Mouse (Mus musculus) lung, adult 18-20 months (tissue): ENCODE data around the gene Ncf2.

Experiments
- DNase-seq, 2 experiments: peaks; one replicate each; pipeline ENCODE4 v3.0.0; 2022; ENCODE audit warnings: mixed read lengths in 2 of 2

Gene Ncf2

DNA sequence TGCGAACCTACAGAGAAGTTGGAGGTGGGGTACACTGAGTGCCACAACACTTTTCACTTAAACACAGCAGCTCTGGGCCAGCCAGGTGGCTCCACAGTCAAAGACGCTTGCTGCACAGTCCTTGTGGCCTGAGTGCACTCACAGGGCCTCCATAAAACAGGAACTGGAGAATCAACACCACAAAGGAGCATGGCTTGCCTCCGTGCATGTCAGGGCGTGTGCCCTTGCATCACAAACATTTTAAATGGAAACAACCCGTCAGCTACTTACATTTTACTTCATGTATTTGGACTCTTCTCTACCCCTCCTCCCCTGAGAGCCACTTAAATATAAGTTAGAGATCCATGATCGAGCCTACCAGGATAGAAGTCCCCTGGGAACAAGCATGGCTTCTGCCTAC, 32.3 kb downstream of the Ncf2 start:
- DNase-seq: no peak

DNA sequence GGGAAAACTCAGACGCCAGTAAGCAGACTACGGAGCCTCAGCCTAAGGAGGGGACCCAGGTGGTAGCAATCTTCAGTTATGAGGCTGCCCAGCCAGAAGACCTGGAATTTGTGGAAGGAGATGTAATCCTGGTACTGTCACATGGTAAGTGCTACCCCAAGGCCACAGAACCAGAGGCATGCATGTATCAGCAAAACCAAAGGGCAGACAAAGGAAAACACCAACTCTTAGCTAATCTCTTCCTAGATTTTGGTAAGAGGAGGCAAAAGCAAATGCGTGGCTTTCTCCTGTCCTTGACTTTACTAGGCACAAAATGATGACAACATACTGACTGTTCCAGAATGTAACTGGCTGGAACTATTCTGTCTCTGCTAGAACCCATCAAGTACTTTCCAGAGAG, 35.1 kb downstream of the Ncf2 start:
- DNase-seq: no peak

DNA sequence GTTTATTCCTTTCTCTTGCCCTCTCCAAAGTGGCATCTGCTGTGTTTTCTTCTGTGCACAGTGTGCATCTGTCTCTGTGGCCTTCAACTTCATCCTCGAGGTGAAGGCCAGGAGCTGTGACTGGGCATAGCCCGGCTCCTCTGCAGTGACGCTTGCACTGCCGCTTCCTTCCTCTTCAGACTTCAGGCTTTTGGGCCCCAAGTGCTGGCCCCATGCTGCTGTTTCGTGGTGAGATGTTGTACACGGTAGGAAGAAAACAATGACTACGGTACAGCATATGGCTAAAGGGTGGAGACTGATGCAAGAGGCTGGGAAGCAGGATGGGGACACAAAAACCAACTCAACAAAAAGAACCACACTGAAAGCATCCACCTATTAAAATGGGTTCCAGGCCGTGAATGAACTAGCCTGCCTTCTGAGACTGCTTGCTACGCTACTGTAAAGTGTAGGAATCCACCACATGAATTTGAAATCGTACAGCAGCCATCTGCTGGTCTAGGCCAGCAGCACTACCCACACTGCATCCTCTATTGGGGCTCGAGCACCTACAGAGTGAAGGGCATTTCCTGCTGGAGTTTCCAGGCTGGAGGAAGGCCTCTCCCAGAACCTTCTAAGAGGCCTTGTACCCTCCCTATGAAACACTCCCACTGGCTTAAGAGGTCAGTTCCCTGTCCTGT, 38.2 kb downstream of the Ncf2 start:
- DNase-seq: no peak

DNA sequence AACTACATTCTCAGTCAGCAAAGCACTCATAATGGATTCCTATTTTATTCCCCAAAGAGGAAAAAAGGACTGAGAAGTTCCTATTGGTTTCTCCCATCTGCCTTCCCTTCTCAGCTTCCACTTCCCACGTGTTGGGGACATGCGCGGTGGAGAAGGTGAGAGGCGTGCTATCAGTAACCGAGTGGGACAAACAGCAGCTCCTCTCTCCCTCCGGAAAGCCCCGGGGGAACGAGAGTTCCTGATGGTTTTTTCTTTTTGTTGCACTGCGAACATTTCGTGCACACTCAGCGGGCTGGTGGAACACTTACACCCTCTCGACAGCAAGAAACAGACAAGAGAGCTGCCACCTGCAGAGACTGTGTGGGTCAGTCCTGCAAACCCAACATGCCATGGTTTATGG, 38.8 kb downstream of the Ncf2 start:
- DNase-seq: no peak

DNA sequence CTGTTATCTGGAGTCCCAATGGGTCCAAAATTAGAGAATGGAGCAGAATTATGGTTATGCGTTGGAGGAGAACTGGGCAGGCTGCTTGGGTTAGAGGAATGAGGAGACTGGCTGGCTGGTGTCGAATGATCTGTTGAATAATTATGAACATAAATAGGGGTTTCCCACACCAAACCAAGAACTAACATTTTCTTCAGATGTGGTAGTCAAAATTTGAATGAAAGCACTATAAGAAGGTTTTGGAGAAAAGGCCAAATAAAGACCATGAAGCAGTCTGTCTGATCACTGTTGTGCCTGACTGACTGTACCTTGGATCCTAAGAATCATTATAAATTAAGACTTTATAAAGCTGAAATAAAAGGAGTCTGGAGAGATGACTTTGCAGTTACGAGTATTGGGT, 40.3 kb downstream of the Ncf2 start:
- DNase-seq: no peak

DNA sequence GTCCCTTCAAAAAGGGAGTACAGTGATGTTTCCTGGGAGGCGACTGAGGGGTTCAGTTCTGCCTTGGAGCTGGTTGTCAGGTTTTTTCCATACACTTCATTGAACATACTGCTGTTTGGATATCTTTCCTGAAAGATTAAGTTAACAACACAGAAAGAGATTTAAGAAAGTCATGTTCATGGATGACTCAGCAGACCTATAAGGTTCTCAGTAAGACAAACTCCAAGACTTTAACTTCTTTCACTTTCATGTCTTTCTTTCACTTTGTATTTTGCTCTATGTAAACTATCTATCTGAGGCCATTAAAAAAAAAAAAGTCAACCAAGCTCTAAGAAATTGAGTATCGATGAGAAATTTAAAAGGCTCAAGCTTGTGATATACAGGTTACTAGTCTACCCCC, 41.1 kb downstream of the Ncf2 start:
- DNase-seq: no peak

DNA sequence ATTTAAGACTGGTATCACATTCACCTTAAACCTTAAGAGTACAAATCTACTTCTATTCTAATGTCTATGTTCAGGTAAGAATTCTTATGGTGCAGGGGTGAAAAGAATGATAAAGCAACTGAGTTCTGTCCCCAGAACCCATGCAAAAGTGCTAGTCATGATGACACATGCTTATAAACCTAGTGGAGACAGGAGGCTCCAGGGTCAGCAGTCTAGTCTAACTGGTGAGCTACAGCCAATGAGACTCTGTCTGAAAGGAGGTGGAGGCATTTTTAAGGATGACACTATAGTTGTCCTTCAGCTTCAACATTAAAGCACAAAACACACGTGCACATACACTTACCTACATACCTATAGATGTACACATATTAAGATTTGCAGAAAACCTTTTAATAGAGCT, 44.6 kb downstream of the Ncf2 start:
- no peak for DNase-seq

DNA sequence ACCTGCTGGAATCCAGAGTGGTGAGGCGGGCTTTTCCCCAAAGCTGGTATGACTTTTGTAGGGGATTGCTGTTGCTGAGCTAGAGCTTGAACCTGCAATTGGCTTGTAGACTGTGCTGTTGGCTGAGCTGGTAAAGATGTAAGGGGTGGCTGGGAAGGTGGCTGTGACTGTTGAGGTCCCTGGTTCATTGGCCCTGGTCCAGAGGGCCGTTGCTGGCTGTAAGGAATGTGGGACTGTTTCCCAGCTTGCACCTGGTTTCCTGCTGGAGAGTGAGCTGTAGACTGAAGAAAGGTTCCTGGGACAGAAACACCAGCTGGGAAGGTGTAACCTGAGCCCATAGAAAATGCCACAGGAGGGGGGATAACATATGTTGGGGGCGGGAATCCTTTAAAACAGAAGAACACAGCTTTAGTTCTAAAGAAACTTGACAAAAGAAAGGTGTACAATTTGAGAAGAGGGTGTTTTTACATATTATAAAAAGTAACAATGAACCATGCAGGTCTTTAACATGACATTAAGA, 45.3 kb downstream of the Ncf2 start:
- no peak for DNase-seq

DNA sequence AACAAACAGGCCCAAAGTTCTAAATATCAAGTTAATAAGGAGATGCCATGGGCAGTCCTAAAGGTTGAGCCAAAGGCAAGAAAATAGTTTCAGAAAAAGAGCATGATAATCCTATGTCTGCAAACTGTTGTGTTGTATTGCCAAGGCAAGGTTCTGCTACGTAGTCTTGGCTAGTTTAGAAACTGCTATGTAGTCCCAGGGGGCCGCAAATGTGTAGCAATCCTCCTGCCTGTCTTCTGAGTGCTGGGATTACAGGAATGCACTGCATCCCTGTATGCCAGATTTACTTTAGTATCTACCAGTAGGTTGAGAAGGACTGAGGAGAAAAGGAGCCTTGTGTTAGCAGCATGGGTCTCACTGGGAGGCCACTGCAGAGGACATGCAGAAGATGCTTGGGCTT, 46.9 kb downstream of the Ncf2 start:
- DNase-seq: no peak

DNA sequence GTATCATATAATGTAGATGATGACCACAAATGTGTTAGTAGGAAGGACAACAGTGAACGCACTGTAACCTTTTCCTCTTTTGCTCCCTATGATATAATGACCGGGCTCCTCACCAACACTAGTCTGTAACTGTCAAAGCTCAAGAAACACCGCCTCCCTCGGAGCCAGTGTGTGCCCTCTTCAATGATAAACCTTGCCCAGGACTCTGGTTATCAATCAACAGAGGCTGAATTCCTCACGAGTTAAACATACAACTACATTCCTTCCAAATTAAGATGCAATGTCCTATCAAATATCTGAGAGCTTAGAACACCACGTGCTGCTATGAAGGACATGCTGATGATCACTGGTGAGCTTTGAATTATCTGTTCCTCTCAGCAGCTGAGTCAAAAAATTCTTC, 69.9 kb downstream of the Ncf2 start:
- no peak for DNase-seq

DNA sequence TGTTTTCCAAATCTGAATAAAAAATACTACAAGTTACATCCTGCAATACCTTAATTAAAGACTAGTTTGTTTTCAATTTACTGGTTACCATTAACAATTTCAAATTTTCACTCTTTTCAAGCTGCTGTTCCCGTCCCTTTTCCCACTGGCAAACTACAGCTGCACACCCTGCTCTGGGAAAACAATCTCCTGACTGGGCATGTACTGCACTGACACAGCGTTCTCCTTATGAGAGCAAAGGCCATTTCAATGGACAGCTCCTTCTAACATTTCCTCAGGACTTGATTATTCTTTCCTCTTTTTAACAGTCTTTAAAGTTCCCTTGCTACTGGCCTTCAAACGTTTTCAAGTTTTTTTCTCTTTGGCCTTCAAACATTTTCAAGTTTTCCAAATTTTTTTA, 71.0 kb downstream of the Ncf2 start:
- DNase-seq: no peak
